Mouse (Mus musculus): Measurements from ENCODE around the gene Ass1.

DNA sequence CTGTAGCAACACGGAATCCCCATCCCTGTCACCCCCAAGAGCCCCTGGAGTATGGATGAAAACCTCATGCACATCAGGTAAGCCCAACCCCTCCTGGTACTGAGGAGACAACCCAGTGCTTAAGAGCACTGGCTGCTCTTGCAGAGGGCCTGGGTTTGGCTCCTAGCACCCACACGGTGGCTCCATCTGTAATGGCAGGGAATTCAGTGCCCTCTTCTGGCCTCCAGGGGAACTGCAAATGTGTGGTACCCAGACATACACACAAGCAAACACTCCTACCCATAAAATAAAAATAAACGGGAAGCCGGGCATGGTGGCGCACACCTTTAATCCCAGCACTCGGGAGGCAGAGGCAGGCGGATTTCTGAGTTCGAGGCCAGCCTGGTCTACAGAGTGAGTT lies 22.3 kb downstream of the Ass1 start:
- TF ChIP-seq CTCF (IDR thresholded peaks at IDR 0.05; ENCODE audit: control insufficient read depth, insufficient read depth, low read length) (no peak), POLR2A (IDR thresholded peaks at IDR 0.05; ENCODE audit: borderline replicate concordance, control insufficient read depth, low read depth, low read length) (no peak)

All from bone marrow, adult 2 months (tissue).